Mouse (Mus musculus): ENCODE results near the gene Mnat1. TPM values are rescaled to one million over a fixed set of nuclear protein-coding genes. Genes with fewer than 3 reads are reported as not detected.

The Mnat1 gene
- 24.1 TPM for polyA plus RNA-seq (2014; fragmentation: Illumina TruSeq; extraction: RNeasy Lipid Tissue Mini Kit (QIAGEN cat#74804))

DNA sequence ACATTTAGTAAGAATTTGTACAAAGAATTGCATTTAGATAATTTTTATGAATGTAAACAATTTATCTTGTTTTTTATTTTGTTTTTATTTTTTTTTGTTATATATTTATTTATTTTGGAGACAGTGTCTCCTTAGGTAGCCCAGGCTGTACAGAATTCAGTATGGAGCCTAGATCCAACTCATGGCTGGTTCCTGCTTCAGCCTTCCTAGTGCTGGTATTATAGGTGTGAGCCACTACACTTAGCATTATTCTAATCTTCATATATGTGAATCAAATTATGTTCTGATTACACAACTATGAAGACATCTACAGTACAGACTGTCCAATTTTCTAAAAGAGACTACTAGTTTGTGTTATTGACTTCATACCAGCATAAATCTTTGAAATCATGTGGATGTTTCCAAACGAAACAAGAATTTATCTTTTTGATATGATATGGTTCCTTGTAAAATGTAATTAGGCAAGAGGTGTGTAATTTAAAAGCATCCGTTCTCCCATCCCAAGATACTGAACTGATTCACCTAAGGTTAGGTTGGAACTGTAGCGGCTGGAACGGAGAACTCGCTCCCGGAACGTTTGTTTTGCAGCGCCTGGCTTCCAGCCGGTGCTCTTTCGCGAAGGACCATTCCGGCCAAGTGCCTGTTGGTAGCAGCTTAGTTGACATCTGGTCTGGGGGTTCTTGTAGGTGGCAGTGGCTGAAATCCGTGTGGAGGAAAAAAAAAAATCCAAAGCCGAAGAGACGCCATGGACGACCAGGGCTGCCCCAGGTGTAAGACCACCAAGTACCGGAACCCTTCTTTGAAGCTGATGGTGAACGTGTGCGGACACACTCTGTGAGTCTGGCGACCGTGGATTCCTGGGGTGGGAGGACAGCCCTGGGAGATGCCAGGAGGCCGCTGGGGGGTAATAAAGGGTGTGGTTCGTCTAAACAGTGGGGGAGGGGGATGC lies at the start of gene Mnat1:
Gene Mnat1 (plus strand): TSS at position 625 of the 949 bp plus-strand sequence.

GRCm38 (mm10) chr12:73113196-73113595 lies 10.3 kb upstream of the Mnat1 start, which contains the start of gene Six4:
Six4 (minus strand) TSS chr12:73113456.

DNA sequence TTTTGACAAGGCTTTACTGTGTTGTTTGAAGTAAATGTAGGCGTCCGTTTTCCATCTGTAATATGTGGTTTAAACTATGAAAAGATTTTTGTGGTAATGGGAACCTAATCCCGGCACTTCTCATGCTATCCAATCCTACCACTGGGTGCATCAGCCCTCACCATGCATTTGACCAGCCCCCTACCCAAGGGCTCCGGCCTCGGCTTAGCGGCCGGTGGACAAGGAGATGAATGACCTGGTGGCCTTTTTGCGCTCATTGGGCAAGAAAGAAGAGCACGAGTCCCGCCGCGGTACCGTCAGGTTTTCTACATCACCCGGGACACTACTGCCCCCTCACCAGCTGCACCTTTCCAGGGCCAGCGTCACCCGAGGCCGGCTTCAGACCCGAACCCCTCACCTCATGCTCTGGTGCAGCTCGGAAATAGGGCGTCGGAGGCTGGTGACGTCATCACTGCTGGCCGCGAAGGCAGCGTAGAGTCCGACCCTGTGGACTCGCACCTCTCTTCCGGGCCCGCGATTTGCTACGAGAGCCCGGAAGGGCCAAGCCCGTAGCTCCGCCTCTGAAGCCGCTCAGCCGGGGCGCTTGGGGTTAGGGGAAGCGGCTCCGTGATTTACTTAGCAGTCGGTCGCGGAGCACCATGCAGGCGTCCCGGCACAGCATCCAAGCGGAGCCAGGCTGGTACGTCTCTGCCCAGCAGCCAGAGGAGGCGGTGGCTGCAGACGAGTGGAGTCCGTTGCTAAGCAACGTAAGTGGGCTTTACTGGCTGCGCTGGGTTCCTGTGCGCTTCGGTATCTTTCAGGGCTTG lies 163.0 kb downstream of the Mnat1 start, which contains the start of the genes Trmt5 and Slc38a6:
Gene Trmt5 (minus strand): TSS at position 424 of the 806 bp plus-strand sequence.
Gene Slc38a6 (plus strand): TSS at position 493 of the 806 bp plus-strand sequence.

Other genes starting within 250 kb of the Mnat1 start
- gene Six6, start 183.8 kb upstream of the Mnat1 start, polyA plus RNA-seq (2014; fragmentation: Illumina TruSeq; extraction: RNeasy Lipid Tissue Mini Kit (QIAGEN cat#74804)): not detected
- gene 4930447C04Rik, start 182.9 kb upstream of the Mnat1 start, polyA plus RNA-seq (2014; fragmentation: Illumina TruSeq; extraction: RNeasy Lipid Tissue Mini Kit (QIAGEN cat#74804)): 1.6 TPM
- 0.40 TPM for gene Six1, start 69.8 kb upstream of the Mnat1 start, polyA plus RNA-seq (2014; fragmentation: Illumina TruSeq; extraction: RNeasy Lipid Tissue Mini Kit (QIAGEN cat#74804))
- 1.9 TPM for gene Six4, start 10.3 kb upstream of the Mnat1 start, polyA plus RNA-seq (2014; fragmentation: Illumina TruSeq; extraction: RNeasy Lipid Tissue Mini Kit (QIAGEN cat#74804))
- 30.9 TPM for gene Trmt5, start 163.0 kb downstream of the Mnat1 start, polyA plus RNA-seq (2014; fragmentation: Illumina TruSeq; extraction: RNeasy Lipid Tissue Mini Kit (QIAGEN cat#74804))
- 12.5 TPM for gene Slc38a6, start 163.1 kb downstream of the Mnat1 start, polyA plus RNA-seq (2014; fragmentation: Illumina TruSeq; extraction: RNeasy Lipid Tissue Mini Kit (QIAGEN cat#74804))

Data from ovary, adult 10 weeks (tissue).